Mouse (Mus musculus): ENCODE measurements around the gene Chmp1a. TPM values are rescaled to one million over a fixed set of nuclear protein-coding genes. Genes with fewer than 3 reads are reported as not detected.
A peak's percentile ranks its signal among the peaks of the same experiment; 100 is the strongest.

Gene Chmp1a
- polyA plus RNA-seq, 1 experiment from 2014 or later: 138 TPM

- Histone ChIP-seq H3K27me3 (ENCODE audit: control insufficient read depth, insufficient read depth, low read depth, low read length) (no peaks in the 10 kb centered on the region), H3K4me1 (replicated peaks; ENCODE audit: control insufficient read depth, insufficient read depth, low read length) (peaks cover 21% of the 10 kb centered on the region), H3K36me3 (ENCODE audit: control insufficient read depth, insufficient read depth, low read length) (no peaks in the 10 kb centered on the region), H3K4me2 (ENCODE audit: low read depth, low read length) (peak overlapping the region; percentile 32; the same call in 1 of the 2 replicates), H3K9me3 (ENCODE audit: control insufficient read depth, low read length) (no peaks in the 10 kb centered on the region), H3K27ac (ENCODE audit: low read length) (no peak overlapping the region), H3K4me3 (ENCODE audit: low read length) (no peak overlapping the region), H3K9ac (ENCODE audit: low read length) (0 out of 2 replicates have a peak overlapping the region, but pooled peaks have one; percentile 11)
- peak; percentile 61; the same call in 1 of the 2 replicates for ATAC-seq (ENCODE audit: low read depth)
- 2% methylated on average over 9 of the region's 9 CpGs for WGBS
These were observed 21.9 kb downstream of the Chmp1a start for GRCm38 (mm10) chr8:123190678-123191077.

- H3K27ac ChIP-seq (ENCODE audit: low read length): no peak overlapping the region; the same call in 1 of the 2 replicates
- H3K36me3 ChIP-seq (ENCODE audit: control insufficient read depth, insufficient read depth, low read length): no peaks in the 10 kb centered on the region
- no peaks in the 10 kb centered on the region for H3K27me3 ChIP-seq (ENCODE audit: control insufficient read depth, insufficient read depth, low read depth, low read length)
- H3K4me1 ChIP-seq (replicated peaks; ENCODE audit: control insufficient read depth, insufficient read depth, low read length): peaks cover 26% of the 10 kb centered on the region
- H3K4me3 ChIP-seq (ENCODE audit: low read length): no peak overlapping the region
- ATAC-seq (ENCODE audit: low read depth): no peak
- no peak overlapping the region for H3K4me2 ChIP-seq (ENCODE audit: low read depth, low read length)
- 57% methylated on average over 7 of the region's 7 CpGs for WGBS
- no peak overlapping the region for H3K9ac ChIP-seq (ENCODE audit: low read length)
- H3K9me3 ChIP-seq (ENCODE audit: control insufficient read depth, low read length): no peaks in the 10 kb centered on the region
These were observed 23.7 kb downstream of the Chmp1a start for GRCm38 (mm10) chr8:123188841-123189240.

- 75% methylated on average over 2 of the region's 2 CpGs for WGBS
- Histone ChIP-seq H3K4me3 (ENCODE audit: low read length) (no peak overlapping the region), H3K27me3 (ENCODE audit: control insufficient read depth, insufficient read depth, low read depth, low read length) (no peaks in the 10 kb centered on the region), H3K27ac (ENCODE audit: low read length) (no peak overlapping the region), H3K4me2 (ENCODE audit: low read depth, low read length) (no peak overlapping the region), H3K9ac (ENCODE audit: low read length) (no peak overlapping the region), H3K9me3 (ENCODE audit: control insufficient read depth, low read length) (no peaks in the 10 kb centered on the region), H3K36me3 (ENCODE audit: control insufficient read depth, insufficient read depth, low read length) (no peaks in the 10 kb centered on the region), H3K4me1 (replicated peaks; ENCODE audit: control insufficient read depth, insufficient read depth, low read length) (peaks cover 26% of the 10 kb centered on the region)
- ATAC-seq (ENCODE audit: low read depth): no peak
These were observed 24.6 kb downstream of the Chmp1a start for GRCm38 (mm10) chr8:123188006-123188405.

- Histone ChIP-seq H3K27ac (ENCODE audit: low read length) (peak within 1 kb of the TSS; percentile 84), H3K36me3 (ENCODE audit: control insufficient read depth, insufficient read depth, low read length) (no peaks in the 10 kb centered on the region), H3K4me2 (ENCODE audit: low read depth, low read length) (peak within 1 kb of the TSS; percentile 32), H3K4me3 (ENCODE audit: low read length) (peak within 1 kb of the TSS; percentile 19; the same call in 1 of the 2 replicates), H3K4me1 (replicated peaks; ENCODE audit: control insufficient read depth, insufficient read depth, low read length) (peaks cover 26% of the 10 kb centered on the region), H3K27me3 (ENCODE audit: control insufficient read depth, insufficient read depth, low read depth, low read length) (no peaks in the 10 kb centered on the region), H3K9ac (ENCODE audit: low read length) (peak within 1 kb of the TSS; percentile 43), H3K9me3 (ENCODE audit: control insufficient read depth, low read length) (no peaks in the 10 kb centered on the region)
- peak; percentile 77 for ATAC-seq (ENCODE audit: low read depth)
- WGBS: 12% methylated on average over 19 of the region's 19 CpGs
These were observed 26.8 kb downstream of the Chmp1a start, which contains the start of gene Dpep1 for GRCm38 (mm10) chr8:123185566-123186409. TSS of gene Dpep1 (plus strand) at chr8:123186242.

GRCm38 (mm10) chr8:123181391-123181790 lies 31.2 kb downstream of the Chmp1a start:
- peaks cover 3% of the 10 kb centered on the region; the same call in 1 of the 2 replicates for H3K9me3 ChIP-seq (ENCODE audit: control insufficient read depth, low read length)
- H3K9ac ChIP-seq (ENCODE audit: low read length): no peak overlapping the region
- no peaks in the 10 kb centered on the region for H3K27me3 ChIP-seq (ENCODE audit: control insufficient read depth, insufficient read depth, low read depth, low read length)
- no peak for ATAC-seq (ENCODE audit: low read depth)
- peaks cover 12% of the 10 kb centered on the region for H3K4me1 ChIP-seq (replicated peaks; ENCODE audit: control insufficient read depth, insufficient read depth, low read length)
- no peak overlapping the region for H3K4me3 ChIP-seq (ENCODE audit: low read length)
- WGBS: 46% methylated on average over 3 of the region's 3 CpGs
- H3K36me3 ChIP-seq (ENCODE audit: control insufficient read depth, insufficient read depth, low read length): no peaks in the 10 kb centered on the region
- H3K4me2 ChIP-seq (ENCODE audit: low read depth, low read length): no peak overlapping the region
- no peak overlapping the region for H3K27ac ChIP-seq (ENCODE audit: low read length)

- 17% methylated on average over 13 of the region's 13 CpGs for WGBS
- Histone ChIP-seq H3K9me3 (ENCODE audit: control insufficient read depth, low read length) (no peaks in the 10 kb centered on the region), H3K27ac (ENCODE audit: low read length) (no peak within 1 kb of the TSS), H3K36me3 (ENCODE audit: control insufficient read depth, insufficient read depth, low read length) (no peaks in the 10 kb centered on the region), H3K27me3 (ENCODE audit: control insufficient read depth, insufficient read depth, low read depth, low read length) (no peaks in the 10 kb centered on the region), H3K4me3 (ENCODE audit: low read length) (peak within 1 kb of the TSS; percentile 34), H3K4me1 (replicated peaks; ENCODE audit: control insufficient read depth, insufficient read depth, low read length) (peaks cover 16% of the 10 kb centered on the region; the same call in 1 of the 2 replicates), H3K4me2 (ENCODE audit: low read depth, low read length) (peak within 1 kb of the TSS; percentile 47), H3K9ac (ENCODE audit: low read length) (peak within 1 kb of the TSS; percentile 50)
- ATAC-seq (ENCODE audit: low read depth): peak; percentile 71
These were observed 54.6 kb downstream of the Chmp1a start, which contains the start of gene Sult5a1 for GRCm38 (mm10) chr8:123157888-123158465. TSS of gene Sult5a1 (minus strand) at chr8:123158315.

GRCm38 (mm10) chr8:123156070-123156773 lies 56.3 kb downstream of the Chmp1a start:
- Histone ChIP-seq H3K9ac (ENCODE audit: low read length) (peak overlapping the region; percentile 23), H3K4me1 (replicated peaks; ENCODE audit: control insufficient read depth, insufficient read depth, low read length) (peaks cover 17% of the 10 kb centered on the region; the same call in 1 of the 2 replicates), H3K36me3 (ENCODE audit: control insufficient read depth, insufficient read depth, low read length) (no peaks in the 10 kb centered on the region), H3K4me3 (ENCODE audit: low read length) (no peak overlapping the region), H3K27me3 (ENCODE audit: control insufficient read depth, insufficient read depth, low read depth, low read length) (no peaks in the 10 kb centered on the region), H3K4me2 (ENCODE audit: low read depth, low read length) (no peak overlapping the region), H3K9me3 (ENCODE audit: control insufficient read depth, low read length) (no peaks in the 10 kb centered on the region), H3K27ac (ENCODE audit: low read length) (no peak overlapping the region)
- WGBS: 66% methylated on average over 9 of the region's 9 CpGs
- ATAC-seq (ENCODE audit: low read depth): peak; percentile 17; the same call in 1 of the 2 replicates

GRCm38 (mm10) chr8:123155177-123155576 lies 57.4 kb downstream of the Chmp1a start:
- Histone ChIP-seq H3K4me3 (ENCODE audit: low read length) (no peak overlapping the region), H3K9me3 (ENCODE audit: control insufficient read depth, low read length) (no peaks in the 10 kb centered on the region), H3K4me2 (ENCODE audit: low read depth, low read length) (no peak overlapping the region), H3K27me3 (ENCODE audit: control insufficient read depth, insufficient read depth, low read depth, low read length) (no peaks in the 10 kb centered on the region), H3K36me3 (ENCODE audit: control insufficient read depth, insufficient read depth, low read length) (no peaks in the 10 kb centered on the region), H3K4me1 (replicated peaks; ENCODE audit: control insufficient read depth, insufficient read depth, low read length) (peaks cover 22% of the 10 kb centered on the region; the same call in 1 of the 2 replicates), H3K9ac (ENCODE audit: low read length) (no peak overlapping the region), H3K27ac (ENCODE audit: low read length) (no peak overlapping the region)
- peak; percentile 59; the same call in 1 of the 2 replicates for ATAC-seq (ENCODE audit: low read depth)
- WGBS: 61% methylated on average over 5 of the region's 5 CpGs

Measured in lung, embryonic 16.5 days (tissue).